Mouse (Mus musculus) embryonic facial prominence, embryonic 14.5 days (tissue): ENCODE results near the gene Gm11627. TPM values are rescaled to one million over a fixed set of nuclear protein-coding genes. Genes with fewer than 3 reads are reported as not detected.

Experiments used
- ATAC-seq: fragments of 200-750 bp; cut with Nextera tagmentation; 2 replicates; pipeline ENCODE4 v1.8.0; 2017; ENCODE audit warnings: low read depth, moderate number of reproducible peaks, moderate TSS enrichment
- DNase-seq: peaks from one replicate; pipeline ENCODE4 v3.0.0-alpha.2; 2015; ENCODE audit warnings: low spot score
- H3K27ac ChIP-seq: fragments of 300-500 bp; sonication (generic); replicated peaks from 2 replicates; pipeline ENCODE4 v1.5.1; 2014; ENCODE audit warnings: low read depth, mild to moderate bottlenecking, low read length, moderate library complexity
- H3K27me3 ChIP-seq: fragments of 300-500 bp; sonication (generic); replicated peaks from 2 replicates; pipeline ENCODE4 v1.6.1; 2014; ENCODE audit warnings: low read length; ENCODE audit not compliant: control insufficient read depth, insufficient read depth
- H3K36me3 ChIP-seq: fragments of 300-500 bp; sonication (generic); 2 replicates; pipeline ENCODE4 v1.6.1; 2014; ENCODE audit warnings: low read length, mixed read lengths; ENCODE audit not compliant: control insufficient read depth, insufficient read depth
- H3K4me1 ChIP-seq: fragments of 300-500 bp; sonication (generic); 2 replicates; pipeline ENCODE4 v1.6.1; 2014; ENCODE audit warnings: antibody characterized with exemption, low read length; ENCODE audit not compliant: control insufficient read depth, insufficient read depth
- H3K4me2 ChIP-seq: fragments of 300-500 bp; sonication (generic); 2 replicates; pipeline ENCODE4 v1.6.1; 2014; ENCODE audit warnings: low read depth, mild to moderate bottlenecking, low read length, moderate library complexity, mixed read lengths
- H3K4me3 ChIP-seq: fragments of 300-500 bp; sonication (generic); 2 replicates; pipeline ENCODE4 v1.5.1; 2014; ENCODE audit warnings: low read depth, mild to moderate bottlenecking, low read length
- H3K9ac ChIP-seq: fragments of 300-500 bp; sonication (generic); 2 replicates; pipeline ENCODE4 v1.6.1; 2014; ENCODE audit warnings: low read depth, mild to moderate bottlenecking, low read length, moderate library complexity, mixed read lengths
- H3K9me3 ChIP-seq: fragments of 300-500 bp; sonication (generic); 2 replicates; pipeline ENCODE4 v1.6.1; 2016; ENCODE audit warnings: low read length; ENCODE audit not compliant: control insufficient read depth
- WGBS: fragments of 180-500 bp; shearing (Covaris S2); extraction: QIAGEN DNeasy Blood & Tissue Kit; methylation state at CpG from one replicate; pipeline ENCODE4 v1.1.7; 2014; 5-methylcytosine and 5-hydroxymethylcytosine counted together
- polyA plus RNA-seq: library from polyadenylated mRNA; unstranded; fragments of >200 nt; fragmentation: Nextera tagmentation; extraction: Ambion mirVana; gene quantifications from 2 replicates; pipeline ENCODE4 v1.2.1, GENCODE M21; 2014

Gm11627 gene
- polyA plus RNA-seq, 1 experiment from 2014 or later: 9.5 TPM

- H3K36me3 ChIP-seq: no peaks in the 10 kb centered on the region
- no peaks in the 10 kb centered on the region for H3K27me3 ChIP-seq
- no peak for ATAC-seq
- H3K4me1 ChIP-seq: peaks cover 39% of the 10 kb centered on the region
- H3K9me3 ChIP-seq: no peaks in the 10 kb centered on the region; the same call in 1 of the 2 replicates
- DNase-seq: no peak
- peak overlapping the region; percentile 52 for H3K27ac ChIP-seq
- WGBS: 16% methylated on average over 5 of the region's 5 CpGs
- H3K4me3 ChIP-seq: no peak overlapping the region
- no peak overlapping the region for H3K4me2 ChIP-seq
- H3K9ac ChIP-seq: no peak overlapping the region
Measured at GRCm38 (mm10) chr11:102582736-102583135, 3.5 kb upstream of the Gm11627 start.

- ATAC-seq (peak; percentile 24; the same call in 1 of the 2 replicates), DNase-seq (peak; percentile 88)
- 10% methylated on average over 13 of the region's 13 CpGs for WGBS
- H3K27me3 ChIP-seq: no peaks in the 10 kb centered on the region
- no peak overlapping the region for H3K9ac ChIP-seq
- no peaks in the 10 kb centered on the region; the same call in 1 of the 2 replicates for H3K9me3 ChIP-seq
- H3K4me3 ChIP-seq: no peak overlapping the region
- H3K4me1 ChIP-seq: peaks cover 39% of the 10 kb centered on the region
- peak overlapping the region; percentile 52 for H3K27ac ChIP-seq
- H3K4me2 ChIP-seq: no peak overlapping the region
- no peaks in the 10 kb centered on the region for H3K36me3 ChIP-seq
Measured at GRCm38 (mm10) chr11:102582016-102582610, 2.9 kb upstream of the Gm11627 start.

GRCm38 (mm10) chr11:102581281-102582015 lies 2.2 kb upstream of the Gm11627 start:
- no peaks in the 10 kb centered on the region for H3K36me3 ChIP-seq
- H3K9me3 ChIP-seq: no peaks in the 10 kb centered on the region
- H3K27ac ChIP-seq: peak overlapping the region; percentile 52
- H3K4me2 ChIP-seq: no peak overlapping the region
- H3K4me3 ChIP-seq: no peak overlapping the region
- H3K9ac ChIP-seq: peak overlapping the region; percentile 20; the same call in 1 of the 2 replicates
- WGBS: 21% methylated on average over 11 of the region's 11 CpGs
- H3K27me3 ChIP-seq: no peaks in the 10 kb centered on the region
- DNase-seq (peak; percentile 63), ATAC-seq (no peak; the same call in 1 of the 2 replicates)
- peaks cover 39% of the 10 kb centered on the region for H3K4me1 ChIP-seq

- no peaks in the 10 kb centered on the region for H3K27me3 ChIP-seq
- ATAC-seq (no peak), DNase-seq (no peak)
- peak overlapping the region; percentile 95 for H3K27ac ChIP-seq
- peak overlapping the region; percentile 75 for H3K9ac ChIP-seq
- no peaks in the 10 kb centered on the region for H3K9me3 ChIP-seq
- peaks cover 39% of the 10 kb centered on the region for H3K4me1 ChIP-seq
- H3K4me3 ChIP-seq: peak overlapping the region; percentile 42
- WGBS: 56% methylated on average over 3 of the region's 3 CpGs
- H3K4me2 ChIP-seq: peak overlapping the region; percentile 57
- no peaks in the 10 kb centered on the region for H3K36me3 ChIP-seq
Measured at GRCm38 (mm10) chr11:102580034-102580330, 721 bp upstream of the Gm11627 start.

- Histone ChIP-seq H3K9me3 (no peaks in the 10 kb centered on the region), H3K4me2 (peak overlapping the region; percentile 57), H3K4me3 (peak overlapping the region; percentile 42), H3K9ac (peak overlapping the region; percentile 75), H3K36me3 (no peaks in the 10 kb centered on the region), H3K27me3 (no peaks in the 10 kb centered on the region), H3K4me1 (peaks cover 39% of the 10 kb centered on the region), H3K27ac (peak overlapping the region; percentile 95)
- 7% methylated on average over 24 of the region's 27 CpGs for WGBS
- DNase-seq: peak; percentile 92
- ATAC-seq: peak; percentile 79
Measured at GRCm38 (mm10) chr11:102578341-102579118, 731 bp downstream of the Gm11627 start.

GRCm38 (mm10) chr11:102576050-102576754 lies 3.1 kb downstream of the Gm11627 start:
- H3K9ac ChIP-seq: no peak overlapping the region
- no peak overlapping the region for H3K4me3 ChIP-seq
- no peaks in the 10 kb centered on the region for H3K36me3 ChIP-seq
- ATAC-seq: no peak
- no peak overlapping the region for H3K27ac ChIP-seq
- no peak overlapping the region for H3K4me2 ChIP-seq
- H3K27me3 ChIP-seq: no peaks in the 10 kb centered on the region
- WGBS: 53% methylated on average over 13 of the region's 13 CpGs
- DNase-seq: no peak
- H3K9me3 ChIP-seq: no peaks in the 10 kb centered on the region
- peaks cover 25% of the 10 kb centered on the region for H3K4me1 ChIP-seq

GRCm38 (mm10) chr11:102575034-102575433 lies 4.2 kb downstream of the Gm11627 start:
- 65% methylated on average over 1 of the region's 1 CpGs for WGBS
- Histone ChIP-seq H3K4me1 (peaks cover 18% of the 10 kb centered on the region), H3K27me3 (no peaks in the 10 kb centered on the region), H3K9ac (no peak overlapping the region), H3K9me3 (no peaks in the 10 kb centered on the region), H3K4me3 (no peak overlapping the region), H3K27ac (no peak overlapping the region), H3K4me2 (no peak overlapping the region), H3K36me3 (no peaks in the 10 kb centered on the region)
- DNase-seq (no peak), ATAC-seq (no peak)
